Mouse (Mus musculus) v-Abl transformed pro-B cells (cell line): ENCODE results near the gene Clba1.
"Not testable (repeated sequence)": the region's sequence is repeated elsewhere in the genome, so short reads cannot be mapped to it uniquely, and the experiment has no call there.

ENCODE experiments used
- in situ Hi-C, 2 experiments: fragments of 400-800 bp; cut with MboI; formaldehyde crosslinking; loops; one replicate each; pipeline ENCODE4 v1.15.1; 2025; ENCODE audit not compliant: unreplicated experiment in 2 of 2

The Clba1 gene

DNA sequence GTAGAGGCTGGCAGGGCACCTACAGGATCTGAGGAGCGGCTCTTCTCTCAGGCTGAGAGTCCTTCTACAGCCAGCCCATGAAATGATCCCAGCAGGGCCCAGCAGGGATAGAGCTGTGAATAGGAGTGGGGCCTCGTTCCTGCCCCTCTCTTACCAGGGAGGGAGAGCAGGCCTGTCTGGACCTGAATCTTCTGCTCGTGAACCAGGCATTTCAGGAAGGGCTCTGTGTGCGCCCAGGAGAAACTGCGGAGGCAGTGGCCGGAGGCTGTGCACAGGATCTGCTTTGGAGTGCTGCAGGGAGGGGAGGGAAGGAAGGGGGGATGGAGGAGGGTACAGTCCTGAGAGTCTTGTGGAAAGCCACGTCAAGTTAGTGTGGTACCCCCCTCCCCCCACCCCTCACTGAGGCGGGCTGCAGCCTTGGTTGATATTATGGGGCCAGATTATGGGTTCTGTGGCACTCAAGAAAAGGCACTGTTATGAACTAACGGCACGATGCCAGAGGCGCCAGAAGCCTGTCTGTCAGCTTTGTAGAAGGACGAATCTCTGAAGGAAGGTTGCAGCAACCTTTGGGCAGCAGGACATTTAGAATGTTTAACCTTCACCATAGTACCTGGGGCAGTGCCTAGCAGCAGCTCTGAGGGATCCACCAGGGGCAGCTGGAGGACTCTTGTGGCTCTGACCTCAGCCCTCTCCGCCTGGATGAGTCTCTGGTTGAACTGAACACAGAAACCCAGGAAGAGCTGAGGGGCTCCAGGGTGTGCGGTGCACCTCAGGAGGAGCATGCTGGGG is 6.1 kb downstream of the Clba1 start:
- in situ Hi-C loops, result no loop called here

DNA sequence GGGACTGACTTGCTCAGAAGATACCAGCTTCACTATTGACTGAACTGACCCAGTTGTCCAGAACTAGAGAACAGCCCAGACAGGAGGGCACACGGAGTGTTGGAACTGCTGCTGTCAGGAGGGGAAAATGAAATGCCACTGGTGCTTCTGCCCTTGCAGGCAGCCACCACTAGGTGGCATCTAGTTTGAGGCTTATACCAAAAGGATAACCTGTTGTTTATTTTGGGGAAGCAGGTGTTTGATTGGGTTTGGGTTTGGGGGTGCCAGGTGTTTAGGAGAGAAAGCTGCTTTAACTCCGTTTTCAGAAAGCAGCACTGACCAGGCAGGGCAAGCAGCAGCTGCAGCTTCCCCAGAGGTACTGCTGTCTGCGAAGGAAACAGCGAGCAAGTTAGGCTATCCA is 7.6 kb downstream of the Clba1 start:
- in situ Hi-C loops, result no loop called here

DNA sequence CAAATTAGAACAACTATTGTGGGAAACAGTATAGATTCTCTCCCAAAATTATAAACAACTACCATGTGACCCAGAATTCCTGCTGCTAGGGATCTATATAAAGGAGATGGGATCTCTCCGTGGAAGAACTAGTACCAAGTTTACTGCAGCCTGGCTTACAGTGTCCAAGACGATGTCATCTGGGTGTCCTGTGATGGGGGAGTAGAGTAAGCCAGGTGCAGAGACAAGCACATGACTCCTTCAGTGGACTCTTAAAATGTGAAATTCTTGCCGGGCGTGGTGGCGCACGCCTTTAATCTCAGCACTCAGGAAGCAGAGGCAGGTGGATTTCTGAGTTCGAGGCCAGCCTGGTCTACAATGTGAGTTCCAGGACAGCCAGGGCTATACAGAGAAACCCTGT is 8.1 kb downstream of the Clba1 start:
- in situ Hi-C loops, result not testable (repeated sequence)

DNA sequence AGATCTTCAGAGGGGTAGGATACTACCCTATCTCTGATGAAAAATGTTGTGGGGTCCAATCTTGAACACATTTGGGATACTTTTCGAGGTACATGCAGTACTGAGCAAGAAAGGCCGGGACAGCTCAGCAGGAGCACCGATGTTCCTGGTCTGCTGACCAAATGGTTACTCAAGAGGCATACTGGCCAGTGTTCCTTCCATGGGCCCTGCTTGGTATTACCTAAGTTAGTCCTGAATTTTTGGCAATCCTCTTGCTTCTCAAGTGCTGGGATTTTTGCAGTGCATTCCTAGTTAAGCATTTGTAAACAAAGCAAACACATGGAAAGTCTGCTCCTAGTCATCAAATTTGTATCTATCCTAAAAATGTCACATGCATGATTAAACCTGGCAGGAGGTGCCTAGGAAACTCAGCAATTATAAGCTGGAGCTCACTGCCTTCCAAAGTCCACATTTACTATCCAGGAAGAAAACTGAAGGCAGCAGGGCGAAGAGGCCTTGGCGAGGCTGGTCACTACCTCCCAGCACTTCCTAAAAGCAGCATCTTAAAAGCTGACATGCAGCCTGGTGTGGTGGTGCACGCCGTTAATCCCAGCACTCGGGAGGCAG is 10.4 kb downstream of the Clba1 start:
- in situ Hi-C loops, result no loop called here

GRCm38 (mm10) chr12:112820401-112820999 is 11.8 kb downstream of the Clba1 start:
- in situ Hi-C loops, result no loop called here

- in situ Hi-C loops, result no loop called here
Measured at GRCm38 (mm10) chr12:112821216-112821615, 12.5 kb downstream of the Clba1 start.

DNA sequence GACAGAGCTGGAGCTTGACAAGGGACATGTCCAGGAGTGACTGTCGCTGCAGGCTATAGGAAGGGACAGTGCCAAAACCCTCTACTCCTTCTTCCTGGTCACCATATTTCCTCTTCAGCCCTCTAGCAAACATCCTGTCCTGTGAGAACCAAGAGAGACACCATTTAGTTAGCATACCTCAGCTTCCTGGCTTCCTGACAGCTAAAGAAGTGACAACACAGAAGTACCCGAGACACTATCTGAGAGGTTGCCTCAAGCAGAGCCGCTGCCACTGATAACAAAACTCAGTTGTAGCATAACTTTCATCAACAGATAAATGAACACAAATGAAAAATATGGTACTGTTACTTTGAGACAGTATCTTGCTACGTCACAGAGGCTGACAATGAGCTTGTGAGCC is 13.2 kb downstream of the Clba1 start:
- in situ Hi-C loops, result no loop called here

DNA sequence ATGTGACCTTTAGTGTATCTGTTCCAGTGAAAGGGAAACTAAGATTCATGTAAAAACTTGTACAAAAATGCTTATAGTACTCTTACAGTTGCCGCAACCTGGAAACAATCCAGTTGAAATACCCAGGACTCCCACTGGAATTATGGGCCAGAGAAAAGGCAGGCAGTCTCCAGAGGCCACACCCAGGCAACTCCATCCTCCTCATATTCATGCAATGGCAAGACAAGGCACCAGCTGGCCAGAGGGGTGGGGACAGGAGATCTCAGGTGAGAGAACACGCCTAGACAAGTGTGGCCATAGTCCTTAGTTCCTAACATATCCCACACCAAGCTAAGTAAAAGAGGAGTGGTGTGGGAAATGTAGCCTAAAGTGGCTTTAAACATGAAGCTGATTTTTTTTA is 13.9 kb downstream of the Clba1 start:
- in situ Hi-C loops, result no loop called here

- in situ Hi-C loops, result no loop called here
Measured at GRCm38 (mm10) chr12:112823221-112823620, 14.5 kb downstream of the Clba1 start.

DNA sequence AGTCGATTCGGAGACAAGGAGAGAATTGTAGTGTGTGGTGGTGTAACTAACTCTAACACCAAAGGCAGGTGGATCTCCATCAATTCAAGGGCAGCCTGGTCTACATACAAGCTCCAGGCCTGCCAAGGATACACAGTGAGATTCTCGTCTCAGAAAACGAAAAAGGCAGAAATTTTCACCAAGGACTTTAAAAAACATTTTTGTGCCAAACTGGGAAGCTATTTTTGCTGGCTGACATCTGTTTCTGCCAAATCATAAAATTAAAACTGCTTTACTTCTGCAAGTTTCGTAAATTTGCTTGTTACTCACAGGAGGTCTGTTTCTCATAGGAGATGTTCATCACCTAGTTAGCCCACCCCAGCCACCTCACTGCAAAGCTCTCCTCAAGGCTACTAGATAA is 17.2 kb downstream of the Clba1 start:
- in situ Hi-C loops, result no loop called here

DNA sequence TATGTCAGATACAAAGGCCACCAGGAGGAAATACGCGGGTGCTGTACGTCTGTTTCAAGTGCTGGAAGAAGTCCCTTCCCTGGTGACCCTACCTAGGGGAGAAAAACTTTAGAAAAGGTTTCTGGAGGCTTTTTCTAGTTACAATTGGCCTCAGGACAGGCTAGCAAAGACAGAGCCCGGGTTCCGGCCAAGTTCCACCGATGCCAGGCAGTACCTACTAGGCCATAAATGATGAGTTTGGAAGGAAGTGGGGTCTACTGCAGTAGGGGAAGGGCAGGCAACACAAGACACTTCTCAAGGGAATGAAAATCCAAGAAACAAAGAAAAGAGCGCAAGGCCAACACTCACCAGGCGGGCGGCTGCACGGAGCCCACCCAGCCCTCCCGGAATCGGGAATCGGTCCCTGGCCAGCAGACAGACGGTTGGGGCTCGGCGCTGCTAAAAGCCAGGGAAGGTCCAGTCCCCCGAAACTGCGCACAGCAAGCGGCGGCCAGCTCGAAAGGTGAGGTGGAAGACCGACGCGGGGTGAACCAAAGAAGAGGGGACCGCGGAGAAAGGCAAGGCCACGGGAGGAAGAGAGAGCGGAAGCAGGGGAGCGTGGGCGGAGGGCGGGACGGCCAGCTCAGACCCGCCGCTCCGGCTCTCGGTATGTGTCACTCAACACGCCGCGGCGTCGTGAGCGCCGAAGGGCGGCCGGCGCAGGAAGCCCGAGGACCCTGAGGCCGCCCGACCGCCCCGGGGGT is 19.9 kb downstream of the Clba1 start:
- in situ Hi-C loops, result no loop called here

GRCm38 (mm10) chr12:112829244-112829864 is 20.6 kb downstream of the Clba1 start, which contains the start of gene Cdca4:
TSS of gene Cdca4 (minus strand) at chr12:112829423.
- in situ Hi-C loops, result no loop called here

GRCm38 (mm10) chr12:112830141-112830540 is 21.4 kb downstream of the Clba1 start:
- in situ Hi-C loops, result no loop called here

DNA sequence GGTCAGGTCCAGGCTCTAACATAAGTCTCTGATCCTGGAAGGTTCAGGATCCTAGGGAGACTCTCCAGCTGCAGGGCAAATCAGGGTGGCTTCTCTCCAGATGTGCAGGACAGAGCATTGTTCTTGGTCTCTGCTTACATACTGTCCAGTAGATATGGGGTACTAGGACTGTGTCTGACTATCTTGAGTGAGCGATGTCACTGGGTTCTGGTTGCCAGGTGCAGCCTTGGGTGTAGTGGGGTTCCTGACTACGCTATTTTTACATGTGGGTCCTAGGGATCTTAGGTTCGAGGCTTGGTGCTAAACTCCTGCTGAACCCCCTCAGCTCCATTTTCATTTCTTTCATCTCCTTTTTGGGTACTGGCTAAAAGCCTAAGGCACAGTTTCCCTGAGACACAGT is 21.8 kb downstream of the Clba1 start:
- in situ Hi-C loops, result no loop called here

DNA sequence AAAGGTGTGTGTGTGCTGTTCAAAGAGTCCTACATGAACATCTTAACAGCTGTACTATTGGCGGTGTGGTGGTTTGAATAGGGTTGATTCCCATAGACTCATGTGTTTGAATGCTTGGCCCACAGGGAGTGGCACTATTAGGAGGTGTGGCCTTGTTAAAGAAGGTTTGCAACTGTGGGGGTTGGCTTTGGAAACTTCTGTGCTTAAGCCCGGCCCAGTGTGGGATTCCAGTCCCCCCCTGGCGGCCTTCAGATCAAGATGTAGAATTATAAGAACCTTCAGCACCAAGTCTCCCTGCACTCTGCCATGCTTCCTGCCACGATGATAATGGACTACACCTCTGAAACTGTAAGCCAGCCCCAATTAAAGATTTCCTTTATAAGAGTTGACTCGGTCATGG is 23.7 kb downstream of the Clba1 start:
- in situ Hi-C loops, result no loop called here

- in situ Hi-C loops, result no loop called here
Measured at GRCm38 (mm10) chr12:112833527-112833926, 24.8 kb downstream of the Clba1 start.

- in situ Hi-C loops, result loop anchor here in 1 of 2 experiments (5.0 kb wide), 1 partner anchor 38 kb away; no protein-coding TSS in a partner anchor
Measured at GRCm38 (mm10) chr12:112835046-112835445, 26.3 kb downstream of the Clba1 start.

DNA sequence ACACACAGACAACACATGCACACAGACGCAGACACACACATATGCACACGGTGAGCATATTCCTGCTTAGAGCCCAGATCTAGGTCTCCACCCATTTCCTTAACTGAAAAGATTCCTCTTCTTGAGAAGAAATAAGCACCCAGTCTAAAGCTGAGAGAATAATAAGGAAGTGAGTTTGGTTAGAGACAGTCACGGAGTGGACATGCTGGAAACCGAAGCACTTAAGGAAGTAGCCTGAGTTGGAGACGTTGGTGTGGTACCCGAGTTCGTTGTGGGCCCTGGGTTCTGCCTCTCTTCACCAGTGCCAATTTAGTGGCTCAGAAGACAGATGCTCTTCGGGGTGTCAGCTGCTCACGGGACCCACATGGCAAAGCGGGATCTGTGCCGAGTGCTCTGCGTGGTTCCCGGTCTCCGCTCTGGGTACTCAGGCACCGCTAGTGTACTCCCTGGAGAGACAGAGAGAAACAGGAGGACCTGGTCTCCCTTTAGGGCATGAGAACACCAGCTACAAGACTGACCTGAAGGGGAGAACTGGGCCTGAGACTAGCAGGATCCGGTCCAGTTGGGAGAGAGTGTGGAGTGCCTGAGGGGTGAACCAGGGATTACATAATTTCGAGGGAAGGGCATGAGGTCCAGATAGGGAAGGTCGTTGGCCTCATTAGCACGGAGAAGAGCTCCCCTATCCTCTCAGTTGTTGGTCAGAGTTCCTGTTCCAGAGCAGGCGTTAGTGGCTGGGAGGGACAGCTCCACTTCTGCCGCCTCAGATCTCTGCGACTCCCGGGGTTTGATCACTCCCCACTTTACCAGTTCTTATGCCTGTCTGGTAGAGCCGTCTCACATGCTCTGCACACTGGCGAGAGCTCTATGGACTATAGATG is 31.7 kb downstream of the Clba1 start:
- in situ Hi-C loops, result loop anchor here (5.0 kb wide), 2 partner anchors 33 to 93 kb away; partner anchors contain the start of gene Clba1 (in 1 of the 2)

DNA sequence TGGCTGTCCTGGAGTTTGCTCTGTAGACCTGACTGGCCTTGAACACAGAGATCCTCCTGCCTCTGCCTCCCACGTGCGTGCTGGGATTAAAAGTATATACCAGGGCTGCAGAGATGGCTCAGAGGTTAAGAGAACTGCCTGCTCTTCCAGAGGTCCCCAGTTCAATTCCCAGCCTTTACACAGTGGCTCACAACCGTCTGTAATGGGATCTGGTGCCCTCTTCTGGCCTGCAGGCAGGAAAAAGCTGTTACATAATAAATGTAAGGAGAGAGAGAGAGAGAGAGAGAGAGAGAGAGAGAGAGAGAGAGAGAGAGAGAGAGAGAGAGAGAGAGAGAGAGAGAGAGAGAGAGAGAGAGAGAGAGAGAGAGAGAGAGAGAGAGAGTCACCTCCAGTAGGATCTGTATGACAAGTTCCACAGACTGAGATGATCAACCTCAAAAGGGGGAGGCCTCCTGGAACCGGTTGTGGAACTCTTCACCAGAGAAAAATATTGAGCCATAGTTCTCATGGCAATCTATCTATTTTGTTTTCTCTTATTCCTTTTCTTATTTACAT is 32.7 kb downstream of the Clba1 start:
- in situ Hi-C loops, result loop anchor here (5.0 kb wide), 2 partner anchors 34 to 94 kb away; partner anchors contain the start of gene Clba1 (in 1 of the 2)
